Mouse (Mus musculus) brain, embryonic 14.5 days (tissue): ENCODE results near the gene Pyurf.

Source experiments
- CTCF ChIP-seq: fragments of 200-500 bp; IDR thresholded peaks from 2 replicates; pipeline ENCODE4 v1.5.1; 2012; ENCODE audit warnings: inconsistent platforms, mild to moderate bottlenecking, moderate library complexity, borderline replicate concordance; ENCODE audit not compliant: insufficient read depth, insufficient read length; ENCODE audit errors: extremely low read depth
- POLR2A ChIP-seq: fragments of 200-500 bp; IDR thresholded peaks from 2 replicates; pipeline ENCODE4 v1.6.1; 2012; ENCODE audit warnings: mild to moderate bottlenecking, inconsistent platforms, borderline replicate concordance; ENCODE audit not compliant: poor library complexity, insufficient read depth, insufficient read length, severe bottlenecking; ENCODE audit errors: extremely low read depth

- TF ChIP-seq POLR2A (no peak), CTCF (no peak)
Measured at GRCm38 (mm10) chr6:57693116-57693515, 1.2 kb upstream of the Pyurf start.
